30 mouse cellular contexts compared by ENCODE assay signal in genomic region chr12:41643262-41643661, GRCm38 (mm10).
DNase-seq lines count a peak whose midpoint lies in the region; ATAC-seq and TF ChIP-seq lines count a peak whose summit lies in the region.
"Had no signal": no experiment of that assay in that cellular context is flagged by ENCODE, and none has a peak within 500 bp of the region (broad histone marks: within the 10 kb centered on the region; RNA-seq: fewer than 3 reads in every experiment).

No protein-coding gene starts in this region.

- TF ChIP-seq CTCF in midbrain, postnatal 0 days (IDR thresholded peaks at IDR 0.05) = no peak

- H3K27ac ChIP-seq in forebrain, embryonic 11.5 days (ENCODE audit: low read depth, low read length) = 0 out of 2 replicates have a peak overlapping the region, but pooled peaks have one; percentile 25
- no peak overlapping the region for H3K27ac ChIP-seq in forebrain, embryonic 13.5 days
- H3K27ac ChIP-seq in midbrain, embryonic 11.5 days (ENCODE audit: low read depth, low read length) = peak overlapping the region; percentile 47; the same call in 1 of the 2 replicates
- H3K27ac ChIP-seq in midbrain, postnatal 0 days (ENCODE audit: low read depth, low read length) = no peak overlapping the region
- H3K27ac ChIP-seq: embryonic facial prominence, embryonic 10.5 days; embryonic facial prominence, embryonic 13.5 days; heart, embryonic 15.5 days; hindbrain, embryonic 10.5 days; hindbrain, embryonic 13.5 days; intestine, embryonic 15.5 days had no signal

- H3K9me3 ChIP-seq in forebrain, embryonic 11.5 days (ENCODE audit: control insufficient read depth, low read length) = no peaks in the 10 kb centered on the region
- no peaks in the 10 kb centered on the region for H3K9me3 ChIP-seq in forebrain, embryonic 13.5 days (replicated peaks)
- H3K9me3 ChIP-seq in midbrain, embryonic 11.5 days (ENCODE audit: control insufficient read depth, low read length) = no peaks in the 10 kb centered on the region
- no peaks in the 10 kb centered on the region for H3K9me3 ChIP-seq in midbrain, postnatal 0 days (ENCODE audit: low read length)
- H3K9me3 ChIP-seq: embryonic facial prominence, embryonic 10.5 days; embryonic facial prominence, embryonic 13.5 days; G1E; heart, embryonic 12.5 days; heart, embryonic 15.5 days; hindbrain, embryonic 10.5 days; hindbrain, embryonic 13.5 days; intestine, embryonic 15.5 days had no signal

- peak; percentile 64 for ATAC-seq in forebrain, embryonic 11.5 days (replicated peaks; ENCODE audit: low FRiP score)
- ATAC-seq in forebrain, embryonic 13.5 days = no peak
- ATAC-seq in midbrain, embryonic 11.5 days (ENCODE audit: low FRiP score) = peak; percentile 48
- no peak for ATAC-seq in midbrain, postnatal 0 days (ENCODE audit: low FRiP score)
- ATAC-seq: hindbrain, embryonic 16.5 days; intestine, embryonic 15.5 days; Patski had no signal

- H3K27me3 ChIP-seq in forebrain, embryonic 11.5 days (ENCODE audit: control insufficient read depth, insufficient read depth, low read length) = no peaks in the 10 kb centered on the region
- H3K27me3 ChIP-seq in forebrain, embryonic 13.5 days = no peaks in the 10 kb centered on the region
- no peaks in the 10 kb centered on the region for H3K27me3 ChIP-seq in midbrain, embryonic 11.5 days (ENCODE audit: control insufficient read depth, insufficient read depth, low read length)
- no peaks in the 10 kb centered on the region; the same call in 1 of the 2 replicates for H3K27me3 ChIP-seq in midbrain, postnatal 0 days (ENCODE audit: insufficient read depth, low read length)
- H3K27me3 ChIP-seq: CH12.LX; embryonic facial prominence, embryonic 13.5 days; heart, embryonic 12.5 days; heart, embryonic 15.5 days; hindbrain, embryonic 13.5 days; intestine, embryonic 15.5 days; Patski had no signal

- DNase-seq in forebrain, embryonic 11.5 days (ENCODE audit: low spot score) = no peak
- DNase-seq in midbrain, embryonic 11.5 days (ENCODE audit: low spot score, missing footprints) = peak; percentile 87
- no peak for DNase-seq in midbrain, postnatal 0 days (ENCODE audit: low spot score)
- DNase-seq in R1 (ENCODE audit: low read depth, low spot score) = peak; percentile 12
- DNase-seq in ovary, adult 18-20 months (ENCODE audit: low spot score) = no peak
- DNase-seq: adrenal gland, adult 2 months; adrenal gland, postnatal 14 days; B cell, adult 2 months; cerebellum, adult 11-12 months; cerebellum, adult 8-10 months; cerebellum, postnatal 10 days; cerebellum, postnatal 36 days; embryo, embryonic 11 days; gastrocnemius, postnatal 25 days; heart, adult 18-20 months; heart, postnatal 10 days; heart, postnatal 36 days had no signal

- no peak overlapping the region for H3K4me2 ChIP-seq in forebrain, embryonic 11.5 days (ENCODE audit: low read depth, low read length, severe bottlenecking)
- H3K4me2 ChIP-seq in forebrain, embryonic 13.5 days = no peak overlapping the region
- no peak overlapping the region for H3K4me2 ChIP-seq in midbrain, embryonic 11.5 days
- H3K4me2 ChIP-seq in midbrain, postnatal 0 days (ENCODE audit: low read depth, low read length, poor library complexity, severe bottlenecking) = no peak overlapping the region
- H3K4me2 ChIP-seq: embryonic facial prominence, embryonic 13.5 days; heart, embryonic 12.5 days; heart, embryonic 15.5 days; hindbrain, embryonic 13.5 days; intestine, embryonic 15.5 days had no signal

- no peak overlapping the region for H3K9ac ChIP-seq in forebrain, embryonic 11.5 days (ENCODE audit: low read length)
- no peak overlapping the region for H3K9ac ChIP-seq in forebrain, embryonic 13.5 days
- no peak overlapping the region for H3K9ac ChIP-seq in midbrain, embryonic 11.5 days (ENCODE audit: low read length)
- H3K9ac ChIP-seq in midbrain, postnatal 0 days (replicated peaks; ENCODE audit: low read length, poor library complexity, severe bottlenecking) = no peak overlapping the region
- H3K9ac ChIP-seq: embryonic facial prominence, embryonic 13.5 days; heart, embryonic 12.5 days; heart, embryonic 15.5 days; hindbrain, embryonic 13.5 days; intestine, embryonic 15.5 days had no signal

- no peak overlapping the region for H3K4me3 ChIP-seq in forebrain, embryonic 11.5 days (ENCODE audit: low read depth, low read length)
- no peak overlapping the region for H3K4me3 ChIP-seq in forebrain, embryonic 13.5 days
- no peak overlapping the region for H3K4me3 ChIP-seq in midbrain, embryonic 11.5 days (ENCODE audit: low read depth, low read length)
- no peak overlapping the region for H3K4me3 ChIP-seq in midbrain, postnatal 0 days (ENCODE audit: low read depth, low read length)
- H3K4me3 ChIP-seq: embryonic facial prominence, embryonic 10.5 days; embryonic facial prominence, embryonic 13.5 days; erythroblast, embryonic 14.5 days; heart, embryonic 12.5 days; heart, embryonic 15.5 days; hindbrain, embryonic 10.5 days; hindbrain, embryonic 13.5 days; intestine, embryonic 15.5 days had no signal

- H3K36me3 ChIP-seq in forebrain, embryonic 11.5 days (ENCODE audit: control insufficient read depth, insufficient read depth, low read length) = no peaks in the 10 kb centered on the region
- H3K36me3 ChIP-seq in forebrain, embryonic 13.5 days (ENCODE audit: poor library complexity, severe bottlenecking) = no peaks in the 10 kb centered on the region
- no peaks in the 10 kb centered on the region for H3K36me3 ChIP-seq in midbrain, embryonic 11.5 days (ENCODE audit: control insufficient read depth, insufficient read depth, low read length)
- no peaks in the 10 kb centered on the region for H3K36me3 ChIP-seq in midbrain, postnatal 0 days (ENCODE audit: insufficient read depth, low read length)
- H3K36me3 ChIP-seq: embryonic facial prominence, embryonic 10.5 days; embryonic facial prominence, embryonic 13.5 days; G1E; heart, embryonic 12.5 days; heart, embryonic 15.5 days; hindbrain, embryonic 10.5 days; hindbrain, embryonic 13.5 days; intestine, embryonic 15.5 days had no signal

- peaks cover 12% of the 10 kb centered on the region for H3K4me1 ChIP-seq in forebrain, embryonic 11.5 days (replicated peaks; ENCODE audit: control insufficient read depth, insufficient read depth, low read length)
- peaks cover 33% of the 10 kb centered on the region for H3K4me1 ChIP-seq in forebrain, embryonic 13.5 days
- H3K4me1 ChIP-seq in midbrain, embryonic 11.5 days (ENCODE audit: control insufficient read depth, insufficient read depth, low read length) = peaks cover 29% of the 10 kb centered on the region
- H3K4me1 ChIP-seq in midbrain, postnatal 0 days (ENCODE audit: insufficient read depth, low read length) = no peaks in the 10 kb centered on the region; the same call in 1 of the 2 replicates
- H3K4me1 ChIP-seq: intestine, embryonic 15.5 days had no signal

- 12% methylated on average over 4 of the region's 4 CpGs for WGBS in forebrain, embryonic 11.5 days
- 7% methylated on average over 4 of the region's 4 CpGs for WGBS in forebrain, embryonic 13.5 days
- WGBS in midbrain, embryonic 11.5 days = 12% methylated on average over 4 of the region's 4 CpGs
- 30% methylated on average over 4 of the region's 4 CpGs for WGBS in midbrain, postnatal 0 days

Comparison
In these comparisons a context has a peak if more than half of its experiments do, and no peak if none do; other contexts are left out.
1. ATAC-seq: peak in forebrain, embryonic 11.5 days (single experiment) and midbrain, embryonic 11.5 days (single experiment); none in forebrain, embryonic 13.5 days (single experiment) and midbrain, postnatal 0 days (single experiment).
2. DNase-seq: peak in midbrain, embryonic 11.5 days (single experiment) and R1 (single experiment); none in forebrain, embryonic 11.5 days (single experiment), midbrain, postnatal 0 days (single experiment) and ovary, adult 18-20 months (single experiment).
3. H3K27ac ChIP-seq: peak in forebrain, embryonic 11.5 days (single experiment) and midbrain, embryonic 11.5 days (single experiment); none in forebrain, embryonic 13.5 days (single experiment) and midbrain, postnatal 0 days (single experiment).